Mouse (Mus musculus) duodenum, adult 2 months (tissue): Measurements from ENCODE around the gene Gm7735. TPM values are rescaled to one million over a fixed set of nuclear protein-coding genes. Genes with fewer than 3 reads are reported as not detected.

Source experiments
- polyA plus RNA-seq: library from polyadenylated mRNA; depleted of rRNA; stranded (reverse); fragments of >200 nt; gene quantifications from 2 replicates; pipeline ENCODE4 v1.2.3, GENCODE M21; 2012; ENCODE audit warnings: low replicate concordance; rRNA removed

The Gm7735 gene
- polyA plus RNA-seq, result not detected in 2 replicates

DNA sequence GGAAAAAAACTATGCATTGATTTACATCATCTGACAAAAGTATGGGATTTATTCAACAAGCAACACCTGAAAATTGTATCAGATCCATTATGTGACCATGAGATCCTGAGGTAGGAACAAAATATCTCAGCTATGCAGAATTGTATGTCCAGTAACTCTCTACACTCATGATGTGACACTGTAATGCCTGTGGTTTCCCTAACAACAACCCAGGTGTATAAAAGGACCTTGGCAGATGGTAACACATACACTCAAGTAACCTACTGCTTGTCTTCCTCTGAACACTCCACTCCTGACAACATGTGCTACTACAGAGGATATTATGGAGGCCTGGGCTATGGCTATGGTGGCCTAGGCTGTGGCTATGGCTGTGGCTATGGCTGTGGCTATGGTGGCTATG, at the start of gene Gm7735:
Gm7735 (plus strand) TSS at position 301 of the 400 bp plus-strand sequence.

DNA sequence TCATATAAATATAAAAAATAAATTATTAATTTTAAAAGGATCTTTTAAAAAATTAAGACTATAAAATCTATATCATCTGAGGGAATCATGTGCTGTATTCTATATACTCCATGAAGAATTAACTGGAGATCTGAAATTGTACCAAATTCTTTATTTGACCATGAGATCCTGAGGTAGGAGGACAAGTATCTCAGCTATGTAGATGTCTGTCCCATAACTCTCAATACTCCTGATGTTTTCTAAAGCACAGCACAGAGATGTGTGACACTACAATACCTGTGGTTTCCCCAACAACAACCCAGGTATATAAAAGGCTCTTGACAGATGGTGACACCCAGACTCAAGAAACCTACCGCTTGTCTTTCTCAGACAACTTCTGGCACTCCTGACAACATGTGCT, 28.7 kb upstream of the Gm7735 start, which contains the start of gene Gm6358:
Gm6358 (plus strand) TSS at position 301 of the 400 bp plus-strand sequence.

DNA sequence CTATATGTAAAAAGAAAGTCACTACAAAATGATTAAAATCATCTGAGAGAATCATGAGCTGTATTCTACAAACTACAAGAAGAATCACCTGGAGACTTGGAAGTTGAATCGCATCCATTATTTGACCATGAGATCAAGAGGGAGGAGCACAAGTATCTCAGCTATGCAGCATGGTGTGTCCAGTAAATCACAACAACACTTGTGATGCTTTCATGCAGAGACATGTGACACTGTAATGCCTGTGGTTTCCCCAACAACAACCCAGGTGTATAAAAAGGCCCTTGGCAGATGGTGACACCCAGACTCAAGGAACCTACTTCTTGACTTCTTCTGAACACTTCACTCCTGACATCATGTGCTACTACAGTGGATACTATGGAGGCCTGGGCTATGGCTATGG, 18.5 kb upstream of the Gm7735 start, which contains the start of gene Gm10061:
Gm10061 (plus strand) TSS at position 301 of the 400 bp plus-strand sequence.

GRCm38 (mm10) chr16:89157652-89158051, 11.6 kb upstream of the Gm7735 start, which contains the start of gene Gm9789:
Gm9789 (plus strand) TSS chr16:89157952.

DNA sequence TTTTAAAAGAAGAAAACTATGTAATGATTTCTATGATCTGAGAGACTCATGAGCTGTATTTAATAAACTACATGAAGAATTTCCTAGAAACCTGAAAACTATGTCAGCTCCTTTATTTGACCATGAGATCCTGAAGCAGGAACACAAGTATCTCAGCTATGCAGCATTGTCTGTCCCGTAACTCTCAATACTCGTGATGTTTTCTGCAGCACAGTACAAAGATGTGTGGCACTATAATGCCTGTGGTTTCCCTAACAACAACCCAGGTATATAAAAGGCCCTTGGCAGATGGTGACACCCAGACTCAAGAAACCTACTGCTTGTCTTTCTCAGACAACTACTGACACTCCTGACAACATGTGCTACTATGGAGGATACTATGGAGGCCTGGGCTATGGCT, 5.1 kb downstream of the Gm7735 start, which contains the start of gene 1110057P08Rik:
1110057P08Rik (plus strand) TSS at position 301 of the 400 bp plus-strand sequence.

GRCm38 (mm10) chr16:89205561-89205960, 36.3 kb downstream of the Gm7735 start, which contains the start of gene Krtap20-2:
Krtap20-2 (plus strand) TSS chr16:89205861.

Other genes with a start within 250 kb of the Gm7735 start
- not detected in 2 replicates for gene Krtap19-9b, start 237.2 kb upstream of the Gm7735 start, polyA plus RNA-seq
- gene Krtap16-3, start 206.6 kb upstream of the Gm7735 start, polyA plus RNA-seq, result not detected in 2 replicates
- not detected in 2 replicates for gene Krtap22-2, start 158.7 kb upstream of the Gm7735 start, polyA plus RNA-seq
- gene Gm10229, start 154.2 kb upstream of the Gm7735 start, polyA plus RNA-seq, result not detected in 2 replicates
- not detected in 2 replicates for gene Krtap6-1, start 137.8 kb upstream of the Gm7735 start, polyA plus RNA-seq
- not detected in 2 replicates for gene Gm10228, start 128.0 kb upstream of the Gm7735 start, polyA plus RNA-seq
- not detected in 2 replicates for gene Krtap6-5, start 121.6 kb upstream of the Gm7735 start, polyA plus RNA-seq
- gene 1110025L11Rik, start 105.5 kb upstream of the Gm7735 start, polyA plus RNA-seq, result not detected in 2 replicates
- gene Krtap6-3, start 85.5 kb upstream of the Gm7735 start, polyA plus RNA-seq, result not detected in 2 replicates
- gene Gm6358, start 28.6 kb upstream of the Gm7735 start, polyA plus RNA-seq, result not detected in 2 replicates
- not detected in 2 replicates for gene Gm10061, start 18.4 kb upstream of the Gm7735 start, polyA plus RNA-seq
- gene Gm9789, start 11.5 kb upstream of the Gm7735 start, polyA plus RNA-seq, result not detected in 2 replicates
- not detected in 2 replicates for gene 1110057P08Rik, start 5.2 kb downstream of the Gm7735 start, polyA plus RNA-seq
- not detected in 2 replicates for gene Krtap20-2, start 36.4 kb downstream of the Gm7735 start, polyA plus RNA-seq
- gene Krtap21-1, start 234.4 kb downstream of the Gm7735 start, polyA plus RNA-seq, result not detected in 2 replicates